Mouse (Mus musculus): ENCODE measurements around the gene H13. TPM values are rescaled to one million over a fixed set of nuclear protein-coding genes. Genes with fewer than 3 reads are reported as not detected.

H13 gene
- total RNA-seq, 4 experiments from 2014 or later, result 25.7 to 34.6 (median 28.7) TPM

GRCm38 (mm10) chr2:152733201-152733600, 63.9 kb downstream of the H13 start:
- no peak for DNase-seq (ENCODE audit: low spot score in 2 of 2)

GRCm38 (mm10) chr2:152734501-152734900, 65.2 kb downstream of the H13 start:
- no peak for DNase-seq (ENCODE audit: low spot score in 2 of 2)

- peak; percentile 59 to 79 for DNase-seq (ENCODE audit: low spot score in 2 of 2)
Measured at GRCm38 (mm10) chr2:152734984-152735383, 65.7 kb downstream of the H13 start.

- DNase-seq (ENCODE audit: low spot score in 2 of 2), result peak; percentile 63 to 70
Measured at GRCm38 (mm10) chr2:152736090-152736601, 66.9 kb downstream of the H13 start, which contains the start of gene Id1. Gene Id1 (plus strand): TSS chr2:152736251.

GRCm38 (mm10) chr2:152736748-152737147, 67.5 kb downstream of the H13 start:
- DNase-seq (ENCODE audit: low spot score in 2 of 2), result no peak

GRCm38 (mm10) chr2:152737306-152738221, 68.3 kb downstream of the H13 start:
- peak in 1 of 2 experiments; percentile 17 for DNase-seq (ENCODE audit: low spot score in 2 of 2)

GRCm38 (mm10) chr2:152738341-152738740, 69.1 kb downstream of the H13 start:
- no peak for DNase-seq (ENCODE audit: low spot score in 2 of 2)

GRCm38 (mm10) chr2:152739031-152739841, 70.0 kb downstream of the H13 start:
- peak; percentile 40 to 67 for DNase-seq (ENCODE audit: low spot score in 2 of 2)

GRCm38 (mm10) chr2:152739842-152740260, 70.6 kb downstream of the H13 start:
- no peak for DNase-seq (ENCODE audit: low spot score in 2 of 2)

GRCm38 (mm10) chr2:152740490-152740889, 71.2 kb downstream of the H13 start:
- no peak for DNase-seq (ENCODE audit: low spot score in 2 of 2)

GRCm38 (mm10) chr2:152741153-152742041, 72.1 kb downstream of the H13 start:
- DNase-seq (ENCODE audit: low spot score in 2 of 2), result peak in 1 of 2 experiments; percentile 34

GRCm38 (mm10) chr2:152742435-152742834, 73.2 kb downstream of the H13 start:
- DNase-seq (ENCODE audit: low spot score in 2 of 2), result no peak

GRCm38 (mm10) chr2:152753944-152754711, 84.9 kb downstream of the H13 start, which contains the start of gene Cox4i2:
Gene Cox4i2 (plus strand): TSS chr2:152754173.
- DNase-seq (ENCODE audit: low spot score in 2 of 2), result no peak

- DNase-seq (ENCODE audit: low spot score in 2 of 2), result no peak
Measured at GRCm38 (mm10) chr2:152756474-152757393, 87.5 kb downstream of the H13 start.

GRCm38 (mm10) chr2:152757478-152757877, 88.2 kb downstream of the H13 start:
- no peak for DNase-seq (ENCODE audit: low spot score in 2 of 2)
